Mouse (Mus musculus): ENCODE results near the gene Grin2c.

The Grin2c gene

DNA sequence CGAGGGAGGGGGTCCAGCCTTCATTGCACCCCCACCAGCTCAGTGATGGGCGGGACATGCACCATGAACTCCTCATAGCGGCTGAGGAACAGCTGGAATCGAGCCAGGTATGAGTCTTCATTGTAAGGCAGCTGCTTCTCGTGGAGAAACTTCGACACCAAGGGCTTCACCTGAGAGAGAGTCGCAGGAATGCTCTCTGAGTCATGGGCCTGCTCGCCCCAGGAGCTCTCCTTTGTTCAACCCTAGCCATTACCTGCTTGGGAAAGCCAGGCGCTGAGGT is 16.4 kb upstream of the Grin2c start:
- DNase-seq (ENCODE audit: low read depth), result no peak

DNA sequence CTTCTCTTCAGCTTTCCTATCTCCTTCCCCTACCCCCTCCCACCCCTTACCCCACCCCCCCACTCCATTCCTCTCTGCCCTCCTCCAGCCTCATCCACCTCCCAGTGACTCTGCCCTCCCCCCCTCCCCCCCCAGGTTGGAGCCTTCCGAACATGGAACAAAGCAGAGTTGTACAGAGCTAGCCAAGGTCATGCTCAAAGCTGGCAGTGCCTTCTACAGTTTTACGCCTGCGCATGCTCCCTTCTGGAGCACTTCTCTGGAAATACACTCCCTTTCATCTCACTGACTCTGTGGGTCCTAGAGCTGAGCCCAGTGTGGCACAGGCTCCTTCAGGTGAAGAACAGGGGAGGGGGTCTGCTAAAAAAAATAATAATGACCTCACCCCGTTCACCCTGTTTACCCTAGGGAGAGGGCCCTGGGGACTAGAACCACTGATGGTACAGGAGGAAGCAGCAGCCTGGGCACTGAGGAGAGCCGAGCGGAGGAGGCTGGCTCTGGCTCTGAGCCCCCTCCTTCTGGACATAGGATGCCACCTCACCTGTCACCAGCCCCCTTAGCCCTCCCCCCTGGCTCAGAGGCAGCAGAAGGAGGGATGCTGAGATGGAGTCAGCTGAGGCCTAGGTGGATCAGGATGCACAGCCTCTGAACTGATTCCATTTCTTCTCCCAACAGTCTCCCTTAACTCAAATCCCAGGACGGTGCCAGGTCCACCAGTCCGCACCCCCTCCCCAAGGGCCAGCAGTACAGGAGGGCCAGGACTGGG is 15.9 kb upstream of the Grin2c start:
- DNase-seq (ENCODE audit: low read depth), result no peak

- DNase-seq (ENCODE audit: low read depth), result no peak
These were observed 15.3 kb upstream of the Grin2c start for GRCm38 (mm10) chr11:115282295-115282694.

GRCm38 (mm10) chr11:115279726-115280125 is 12.7 kb upstream of the Grin2c start:
- no peak for DNase-seq (ENCODE audit: low read depth)

GRCm38 (mm10) chr11:115278176-115278575 is 11.1 kb upstream of the Grin2c start:
- DNase-seq (ENCODE audit: low read depth), result no peak

- no peak for DNase-seq (ENCODE audit: low read depth)
These were observed 10.5 kb upstream of the Grin2c start for GRCm38 (mm10) chr11:115277604-115277975.

DNA sequence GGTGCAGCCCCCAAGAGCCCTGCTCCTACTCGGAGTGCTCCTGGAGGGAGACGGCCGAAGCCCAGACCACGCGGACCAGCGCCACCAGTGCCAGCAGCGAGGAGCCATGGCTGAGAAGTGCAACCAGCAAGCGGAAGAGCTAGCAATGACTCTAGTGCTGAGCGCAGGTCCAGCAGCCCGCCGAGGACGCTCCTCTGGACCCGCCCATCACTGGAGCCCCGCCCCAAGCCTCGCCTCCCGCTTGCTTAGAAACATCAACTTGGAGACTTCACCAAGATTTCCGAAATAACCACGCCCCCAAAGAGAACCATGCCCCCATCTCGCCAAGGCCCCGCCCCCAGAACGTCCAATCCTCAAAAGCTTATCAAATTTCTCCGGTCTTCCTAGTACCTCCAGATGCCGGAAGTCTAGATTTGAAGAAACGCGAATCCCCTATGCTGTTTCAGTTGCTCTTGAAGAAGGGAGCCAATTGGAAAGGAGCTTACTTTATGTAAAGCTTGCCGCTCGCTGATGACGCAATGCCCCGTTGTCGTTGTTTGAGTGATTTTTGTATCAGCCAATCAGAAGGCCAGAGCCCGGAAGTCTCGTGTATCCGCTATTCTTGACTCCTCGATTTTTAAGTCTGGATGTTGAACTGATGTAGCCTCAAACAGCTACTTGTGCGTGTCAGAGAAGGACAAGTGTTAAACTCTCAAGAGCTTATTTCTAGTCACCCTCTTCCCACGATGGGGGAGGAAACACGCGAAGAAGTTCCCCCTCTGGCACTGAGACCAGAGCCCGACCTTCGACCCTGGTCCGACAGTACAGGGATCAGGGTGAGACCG is 9.9 kb upstream of the Grin2c start, which contains the start of gene Fdxr:
Gene Fdxr, minus strand, starts transcription at position 271 of the 824 bp plus-strand sequence.
- peak; percentile 100 for DNase-seq (ENCODE audit: low read depth)

- peak; percentile 38 for DNase-seq (ENCODE audit: low read depth)
These were observed 8.9 kb upstream of the Grin2c start for GRCm38 (mm10) chr11:115275954-115276353.

DNA sequence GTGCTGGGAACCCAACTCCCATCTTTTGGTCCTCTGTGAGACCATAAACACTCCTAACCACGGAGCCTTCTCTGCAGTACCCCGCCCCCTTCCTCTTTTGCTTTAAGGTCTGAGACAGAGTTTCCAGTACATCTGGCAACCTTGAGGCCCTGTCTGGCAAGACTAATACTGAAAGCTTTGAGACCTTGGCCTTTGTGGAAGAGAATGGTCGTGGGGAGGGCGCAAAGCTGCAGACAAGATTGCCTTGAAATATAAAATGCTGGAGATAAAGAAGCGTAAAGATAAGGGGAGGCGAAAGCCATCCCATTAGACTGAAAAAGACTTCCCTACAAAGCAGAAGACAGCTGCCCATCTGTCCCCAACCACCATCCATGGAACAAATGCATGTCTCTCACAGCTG is 8.5 kb upstream of the Grin2c start:
- DNase-seq (ENCODE audit: low read depth), result no peak

DNA sequence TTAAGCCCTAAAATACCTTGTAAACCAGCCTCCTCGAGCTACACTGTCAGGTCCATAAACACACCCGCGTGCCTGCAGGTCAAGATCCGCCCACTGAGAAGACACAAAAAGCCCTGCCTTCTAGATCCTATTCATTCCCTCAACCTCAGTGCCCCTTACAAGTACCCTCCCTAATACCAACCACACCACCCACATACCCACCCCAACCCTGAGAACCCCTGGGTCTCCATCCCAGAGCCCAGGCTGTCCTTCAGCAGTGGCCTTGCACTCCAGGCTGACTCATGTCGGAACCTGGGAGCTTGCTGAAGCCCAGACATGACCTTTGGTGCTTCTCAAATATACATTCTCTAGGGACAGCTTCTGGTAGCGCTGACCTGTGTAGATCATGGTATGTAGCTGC is 7.7 kb upstream of the Grin2c start:
- no peak for DNase-seq (ENCODE audit: low read depth)

DNA sequence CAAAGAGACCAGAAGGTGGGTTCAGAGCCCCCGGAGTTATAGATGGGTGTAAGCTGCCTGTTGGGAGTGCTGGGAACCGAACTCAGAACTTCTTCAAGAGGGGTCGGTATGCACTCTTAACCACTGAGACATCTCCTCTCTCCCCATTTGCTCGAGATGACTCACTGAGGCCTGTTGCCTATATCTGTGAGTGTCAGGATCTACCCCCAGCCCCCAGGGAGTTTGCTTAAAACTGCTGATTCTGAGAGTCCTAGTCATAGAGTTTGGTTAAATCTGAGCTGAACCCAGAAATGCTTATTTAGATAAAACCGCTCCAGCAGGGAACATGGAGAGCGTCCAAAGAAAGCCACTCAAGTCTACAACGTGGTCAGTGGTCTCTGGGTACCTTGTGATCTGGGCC is 7.1 kb upstream of the Grin2c start:
- no peak for DNase-seq (ENCODE audit: low read depth)

DNA sequence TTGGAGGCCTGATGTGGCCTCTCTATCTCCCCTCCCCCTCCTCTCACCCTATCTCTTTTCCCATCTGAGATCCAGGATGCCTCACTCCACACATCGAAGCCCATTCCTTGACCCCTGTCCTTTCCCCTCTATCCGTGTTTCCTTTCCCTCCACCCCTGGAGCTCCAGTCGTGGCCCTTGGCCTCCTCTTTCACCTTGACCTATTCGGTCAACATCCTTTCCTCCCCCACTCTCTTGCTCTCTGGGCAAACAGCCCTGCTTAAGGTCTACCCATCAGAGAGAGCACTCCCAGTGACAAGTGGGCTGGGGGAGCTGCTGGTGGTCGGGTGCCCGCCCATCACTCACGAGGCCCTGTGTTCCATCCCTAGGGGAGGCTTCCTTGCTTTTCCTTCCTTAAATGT is 6.7 kb upstream of the Grin2c start:
- DNase-seq (ENCODE audit: low read depth), result no peak

DNA sequence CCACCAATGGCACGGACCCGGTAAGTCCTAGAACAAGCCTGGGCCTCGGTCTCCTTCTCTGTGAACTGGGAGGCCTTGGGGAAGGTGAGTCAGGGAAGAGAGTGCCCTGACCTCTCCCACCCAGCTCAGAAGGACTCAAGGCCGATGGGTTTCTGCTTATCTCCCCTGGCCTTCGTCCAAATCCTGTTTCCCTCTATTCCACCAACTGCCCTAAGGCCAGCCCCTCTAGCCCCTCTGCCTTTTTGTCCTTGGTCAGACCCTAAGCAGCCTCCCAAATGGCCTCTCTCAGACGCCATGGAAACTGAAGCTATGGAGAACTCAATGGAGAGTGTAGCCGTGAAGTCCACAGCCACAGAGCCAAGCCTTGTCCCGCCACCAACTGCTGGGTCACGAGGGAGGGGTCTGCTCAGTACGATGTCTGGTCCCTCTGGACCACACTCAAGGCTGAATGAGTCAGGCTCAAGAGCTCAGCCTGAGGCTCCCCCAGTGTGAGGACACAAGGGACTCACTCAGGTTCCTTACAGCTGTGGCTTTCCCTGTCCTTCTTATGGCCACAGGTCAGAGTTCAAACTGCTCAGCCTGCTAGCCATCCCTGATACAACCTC is 6.0 kb upstream of the Grin2c start:
- no peak for DNase-seq (ENCODE audit: low read depth)

- no peak for DNase-seq (ENCODE audit: low read depth)
These were observed 4.4 kb upstream of the Grin2c start for GRCm38 (mm10) chr11:115271481-115271880.

- no peak for DNase-seq (ENCODE audit: low read depth)
These were observed 4.0 kb upstream of the Grin2c start for GRCm38 (mm10) chr11:115271052-115271451.

DNA sequence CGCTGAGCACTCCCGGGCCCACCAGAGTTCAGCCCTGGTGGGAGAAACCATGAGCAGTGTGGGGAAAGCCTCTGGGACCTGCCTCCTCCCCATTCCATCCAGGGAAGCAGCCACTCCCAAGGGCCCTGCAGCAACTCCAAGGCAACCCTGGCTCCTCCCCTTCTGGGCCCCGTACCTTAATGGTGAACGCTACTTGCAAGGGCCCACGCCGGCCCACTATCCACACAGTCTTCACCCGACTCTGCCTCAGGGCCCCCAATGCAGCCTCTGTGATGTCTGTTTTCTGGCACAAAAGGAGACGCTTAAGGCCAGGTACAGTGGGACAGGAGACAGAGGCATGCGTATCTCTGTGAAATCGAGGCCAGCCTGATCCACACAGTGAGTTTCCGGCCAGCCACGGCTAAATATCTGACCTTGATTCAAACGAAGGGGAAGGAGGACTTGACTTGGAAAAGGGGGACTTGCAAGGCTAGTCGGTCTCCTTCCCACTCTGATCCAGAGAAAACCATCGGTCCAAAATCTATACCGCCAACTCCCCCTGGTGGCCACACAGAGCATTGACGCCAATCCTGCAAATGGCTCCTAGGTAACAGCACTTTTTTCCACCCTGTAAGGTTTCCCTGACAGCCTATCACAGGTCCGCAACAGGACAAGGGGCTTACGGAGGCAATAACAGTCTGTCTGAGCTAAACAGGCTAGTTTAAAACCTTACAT is 3.3 kb upstream of the Grin2c start:
- DNase-seq (ENCODE audit: low read depth), result peak; percentile 77

DNA sequence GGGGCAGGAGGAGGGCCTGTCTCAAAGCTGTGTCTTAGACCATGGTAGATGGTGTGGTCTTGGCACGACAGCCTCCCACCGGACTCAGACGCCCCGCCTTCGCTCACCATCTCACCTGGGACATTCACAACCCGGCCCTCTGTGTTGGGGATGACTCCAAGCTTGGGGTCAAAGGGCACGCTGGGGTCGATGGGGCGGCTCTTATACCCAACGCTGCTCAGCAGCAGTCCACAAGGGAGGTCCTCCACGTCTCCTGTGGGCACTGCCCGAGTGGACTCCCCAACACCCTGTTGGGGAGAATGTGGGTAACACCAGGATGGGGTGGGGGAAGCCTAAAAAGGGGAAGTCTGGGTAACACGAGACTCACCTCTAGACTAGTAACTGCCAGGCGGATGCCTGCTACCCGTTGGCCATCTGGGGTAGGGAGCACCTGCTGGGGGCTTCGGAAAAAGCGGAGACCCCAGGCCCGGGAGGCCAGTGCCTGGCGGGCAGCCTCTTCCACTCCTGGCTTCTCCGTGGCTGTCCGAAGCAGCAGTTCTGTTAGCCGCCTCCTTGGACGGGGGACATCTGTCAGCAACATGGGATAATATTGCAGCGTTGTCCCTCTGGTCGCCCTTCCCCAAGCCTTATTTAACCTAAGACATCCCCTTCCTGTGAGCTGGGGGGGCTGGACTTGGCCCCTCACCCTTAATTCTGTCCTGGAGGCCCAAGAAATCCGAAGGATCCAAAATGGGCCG is 2.5 kb upstream of the Grin2c start:
- DNase-seq (ENCODE audit: low read depth), result no peak

GRCm38 (mm10) chr11:115267958-115268357 is 915 bp upstream of the Grin2c start:
- no peak for DNase-seq (ENCODE audit: low read depth)

- DNase-seq (ENCODE audit: low read depth), result no peak
These were observed 654 bp downstream of the Grin2c start for GRCm38 (mm10) chr11:115266400-115266778.

DNA sequence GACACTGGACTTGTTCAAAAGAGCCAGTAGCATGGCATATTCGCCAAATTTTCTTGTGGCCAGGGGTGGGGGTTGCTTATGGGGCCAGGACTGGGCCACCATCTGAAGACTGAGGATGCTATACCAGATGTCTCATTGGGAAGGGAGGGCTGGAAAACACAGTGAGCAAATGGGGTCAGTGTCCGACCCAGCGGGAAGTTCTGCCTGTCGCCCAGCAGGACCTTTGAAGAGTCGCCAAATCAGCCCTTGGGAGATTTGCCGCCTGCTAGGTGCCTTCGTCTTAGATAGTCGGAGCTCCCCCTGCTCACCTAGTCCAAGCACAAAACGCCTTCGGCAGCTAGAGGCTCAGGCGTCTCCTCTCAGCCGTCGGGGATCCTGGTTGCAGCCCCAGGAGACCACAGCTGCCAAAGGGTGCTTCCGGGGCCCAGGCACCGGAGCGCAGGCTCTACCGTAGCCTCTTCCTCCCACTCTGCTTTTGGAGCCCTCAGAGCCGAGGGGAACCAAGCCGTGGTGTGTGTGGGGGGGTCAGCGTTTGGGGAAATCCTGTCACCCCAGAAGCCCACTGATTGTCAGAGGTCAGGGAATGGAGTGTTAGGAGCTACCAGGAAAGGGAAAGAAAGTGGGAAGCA is 1.2 kb downstream of the Grin2c start:
- DNase-seq (ENCODE audit: low read depth), result peak; percentile 56

All from naive thymus-derived CD4-positive, alpha-beta T cell, adult 2 months (primary cell).